Mouse (Mus musculus): Measurements from ENCODE around the gene Tspan32. TPM values are rescaled to one million over a fixed set of nuclear protein-coding genes. Genes with fewer than 3 reads are reported as not detected.

The Tspan32 gene
- total and polyA plus RNA-seq, 3 experiments = 0.44 to 1.9 (median 1.3) TPM

GRCm38 (mm10) chr7:143013420-143014178 lies 8.8 kb downstream of the Tspan32 start:
- Histone ChIP-seq H3K4me1 (ENCODE audit: control insufficient read depth, insufficient read depth, low read length) (peaks cover 34% of the 10 kb centered on the region), H3K4me3 (no peak overlapping the region), H3K79me2 (replicated peaks; ENCODE audit: control insufficient read depth, insufficient read depth, low read length) (no peaks in the 10 kb centered on the region), H3K9ac (ENCODE audit: low read depth, low read length) (no peak overlapping the region), H3K36me3 (ENCODE audit: control insufficient read depth, insufficient read depth, low read length) (no peaks in the 10 kb centered on the region; the same call in 1 of the 2 replicates), H3K27me3 (ENCODE audit: control insufficient read depth, insufficient read depth, low read length) (no peaks in the 10 kb centered on the region), H3K27ac (peak overlapping the region; percentile 39)
- 38% methylated on average over 8 of the region's 8 CpGs for WGBS
- TF ChIP-seq CTCF (IDR thresholded peaks at IDR 0.05) (no peak), POLR2A (IDR thresholded peaks at IDR 0.05; ENCODE audit: insufficient read depth, low read depth, low read length) (no peak), EP300 (IDR thresholded peaks at IDR 0.05; ENCODE audit: insufficient read depth, low read depth, low read length) (no peak)
- peak; percentile 81 to 89 for DNase-seq
- intact Hi-C loops (cut with DNase I) = no loop called here

GRCm38 (mm10) chr7:143014862-143015659 lies 10.2 kb downstream of the Tspan32 start:
- peaks cover 30% of the 10 kb centered on the region for H3K4me1 ChIP-seq (ENCODE audit: control insufficient read depth, insufficient read depth, low read length)
- peak; percentile 50 to 51 for DNase-seq
- TF ChIP-seq POLR2A (IDR thresholded peaks at IDR 0.05; ENCODE audit: insufficient read depth, low read depth, low read length) (no peak), EP300 (IDR thresholded peaks at IDR 0.05; ENCODE audit: insufficient read depth, low read depth, low read length) (no peak)
- WGBS = 46% methylated on average over 7 of the region's 7 CpGs
- no peak overlapping the region for H3K9ac ChIP-seq (ENCODE audit: low read depth, low read length)
- no peak overlapping the region for H3K4me3 ChIP-seq
- H3K36me3 ChIP-seq (ENCODE audit: control insufficient read depth, insufficient read depth, low read length) = no peaks in the 10 kb centered on the region; the same call in 1 of the 2 replicates
- no peaks in the 10 kb centered on the region for H3K27me3 ChIP-seq (ENCODE audit: control insufficient read depth, insufficient read depth, low read length)
- peak overlapping the region; percentile 66 for H3K27ac ChIP-seq
- intact Hi-C loops (cut with DNase I) = no loop called here
- no peaks in the 10 kb centered on the region for H3K79me2 ChIP-seq (replicated peaks; ENCODE audit: control insufficient read depth, insufficient read depth, low read length)

- DNase-seq = peak; percentile 87
- Histone ChIP-seq H3K27me3 (ENCODE audit: control insufficient read depth, insufficient read depth, low read length) (no peaks in the 10 kb centered on the region), H3K4me1 (ENCODE audit: control insufficient read depth, insufficient read depth, low read length) (peaks cover 30% of the 10 kb centered on the region), H3K9ac (ENCODE audit: low read depth, low read length) (no peak overlapping the region), H3K4me3 (peak overlapping the region; percentile 20; the same call in 1 of the 2 replicates), H3K36me3 (ENCODE audit: control insufficient read depth, insufficient read depth, low read length) (no peaks in the 10 kb centered on the region; the same call in 1 of the 2 replicates), H3K27ac (peak overlapping the region; percentile 66), H3K79me2 (replicated peaks; ENCODE audit: control insufficient read depth, insufficient read depth, low read length) (no peaks in the 10 kb centered on the region)
- 6% methylated on average over 1 of the region's 1 CpGs for WGBS
- intact Hi-C loops (cut with DNase I) = no loop called here
- 0 out of 2 replicates have a peak, but pooled peaks have one; percentile 29 for TF ChIP-seq POLR2A (IDR thresholded peaks at IDR 0.05; ENCODE audit: insufficient read depth, low read depth, low read length)
- TF ChIP-seq CTCF (IDR thresholded peaks at IDR 0.05) = no peak
- TF ChIP-seq EP300 (IDR thresholded peaks at IDR 0.05; ENCODE audit: insufficient read depth, low read depth, low read length) = peak; percentile 80
Measured at GRCm38 (mm10) chr7:143015755-143016423, 11.0 kb downstream of the Tspan32 start.

- H3K27me3 ChIP-seq (ENCODE audit: control insufficient read depth, insufficient read depth, low read length) = no peaks in the 10 kb centered on the region
- peak overlapping the region; percentile 66 for H3K27ac ChIP-seq
- no peaks in the 10 kb centered on the region; the same call in 1 of the 2 replicates for H3K36me3 ChIP-seq (ENCODE audit: control insufficient read depth, insufficient read depth, low read length)
- 30% methylated on average over 9 of the region's 9 CpGs for WGBS
- H3K9ac ChIP-seq (ENCODE audit: low read depth, low read length) = no peak overlapping the region
- peak overlapping the region; percentile 20; the same call in 1 of the 2 replicates for H3K4me3 ChIP-seq
- intact Hi-C loops (cut with DNase I) = no loop called here
- no peaks in the 10 kb centered on the region for H3K79me2 ChIP-seq (replicated peaks; ENCODE audit: control insufficient read depth, insufficient read depth, low read length)
- TF ChIP-seq EP300 (IDR thresholded peaks at IDR 0.05; ENCODE audit: insufficient read depth, low read depth, low read length) (no peak), CTCF (IDR thresholded peaks at IDR 0.05) (no peak), POLR2A (IDR thresholded peaks at IDR 0.05; ENCODE audit: insufficient read depth, low read depth, low read length) (no peak)
- H3K4me1 ChIP-seq (ENCODE audit: control insufficient read depth, insufficient read depth, low read length) = peaks cover 30% of the 10 kb centered on the region
- no peak for DNase-seq
Measured at GRCm38 (mm10) chr7:143016424-143017142, 11.7 kb downstream of the Tspan32 start.

- 80% methylated on average over 4 of the region's 4 CpGs for WGBS
- Histone ChIP-seq H3K27ac (peak overlapping the region; percentile 40; the same call in 1 of the 2 replicates), H3K27me3 (ENCODE audit: control insufficient read depth, insufficient read depth, low read length) (no peaks in the 10 kb centered on the region), H3K9ac (ENCODE audit: low read depth, low read length) (no peak overlapping the region), H3K36me3 (ENCODE audit: control insufficient read depth, insufficient read depth, low read length) (no peaks in the 10 kb centered on the region; the same call in 1 of the 2 replicates), H3K79me2 (replicated peaks; ENCODE audit: control insufficient read depth, insufficient read depth, low read length) (no peaks in the 10 kb centered on the region), H3K4me3 (no peak overlapping the region), H3K4me1 (ENCODE audit: control insufficient read depth, insufficient read depth, low read length) (peaks cover 30% of the 10 kb centered on the region)
- DNase-seq = no peak
- intact Hi-C loops (cut with DNase I) = no loop called here
- TF ChIP-seq EP300 (IDR thresholded peaks at IDR 0.05; ENCODE audit: insufficient read depth, low read depth, low read length) (no peak), POLR2A (IDR thresholded peaks at IDR 0.05; ENCODE audit: insufficient read depth, low read depth, low read length) (no peak), CTCF (IDR thresholded peaks at IDR 0.05) (no peak)
Measured at GRCm38 (mm10) chr7:143017181-143017580, 12.3 kb downstream of the Tspan32 start.
